Mouse (Mus musculus): ENCODE results near the gene Pola1.
"Not testable (repeated sequence)": the region's sequence is repeated elsewhere in the genome, so short reads cannot be mapped to it uniquely, and the experiment has no call there.

Gene Pola1

DNA sequence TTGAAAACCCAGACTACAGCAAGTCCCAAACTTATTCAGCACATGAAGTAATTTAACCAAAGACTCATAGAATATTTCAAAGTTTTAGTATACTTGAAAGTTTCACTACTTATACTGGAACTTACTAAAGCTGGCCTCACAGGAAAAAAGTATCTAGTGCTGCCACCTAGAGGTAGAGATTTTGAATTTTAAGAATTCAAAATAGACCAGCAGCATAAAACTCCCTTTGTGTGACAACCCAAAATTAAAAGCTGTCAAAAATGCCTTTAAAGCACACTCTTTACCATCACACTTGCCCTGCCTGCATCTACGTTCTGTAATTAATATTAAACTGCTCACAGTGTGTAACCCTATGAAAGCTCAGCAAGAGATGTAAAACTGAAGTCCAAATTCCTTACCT lies 166.2 kb downstream of the Pola1 start:
- no peak for ATAC-seq (ENCODE audit: insufficient number of reproducible peaks, low FRiP score, low TSS enrichment)

DNA sequence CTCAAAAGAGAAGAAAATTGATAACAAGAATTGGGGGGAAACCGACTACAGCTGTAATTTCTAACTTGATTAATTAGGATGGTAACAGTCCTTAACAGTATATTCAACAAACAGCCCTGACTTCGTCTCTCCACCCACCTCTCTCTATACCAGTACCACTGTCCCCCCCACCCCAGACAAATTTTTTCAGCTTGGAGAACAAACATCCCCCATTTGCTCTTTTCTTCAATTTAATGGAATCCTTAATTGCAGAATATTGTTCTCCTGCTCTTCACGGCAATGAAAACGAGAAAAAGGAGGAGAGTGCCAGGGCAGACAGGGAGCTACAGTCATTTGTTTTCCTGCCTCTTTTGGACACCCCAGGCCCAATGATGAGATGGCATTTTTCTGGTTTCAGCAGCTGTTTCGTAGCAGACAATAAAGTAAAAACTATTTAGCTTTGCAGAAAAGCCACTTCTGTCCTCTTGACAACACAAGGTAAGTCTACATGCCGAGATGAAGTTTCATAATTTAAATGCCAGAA lies 202.2 kb downstream of the Pola1 start:
- ATAC-seq (ENCODE audit: insufficient number of reproducible peaks, low FRiP score, low TSS enrichment) = no peak

DNA sequence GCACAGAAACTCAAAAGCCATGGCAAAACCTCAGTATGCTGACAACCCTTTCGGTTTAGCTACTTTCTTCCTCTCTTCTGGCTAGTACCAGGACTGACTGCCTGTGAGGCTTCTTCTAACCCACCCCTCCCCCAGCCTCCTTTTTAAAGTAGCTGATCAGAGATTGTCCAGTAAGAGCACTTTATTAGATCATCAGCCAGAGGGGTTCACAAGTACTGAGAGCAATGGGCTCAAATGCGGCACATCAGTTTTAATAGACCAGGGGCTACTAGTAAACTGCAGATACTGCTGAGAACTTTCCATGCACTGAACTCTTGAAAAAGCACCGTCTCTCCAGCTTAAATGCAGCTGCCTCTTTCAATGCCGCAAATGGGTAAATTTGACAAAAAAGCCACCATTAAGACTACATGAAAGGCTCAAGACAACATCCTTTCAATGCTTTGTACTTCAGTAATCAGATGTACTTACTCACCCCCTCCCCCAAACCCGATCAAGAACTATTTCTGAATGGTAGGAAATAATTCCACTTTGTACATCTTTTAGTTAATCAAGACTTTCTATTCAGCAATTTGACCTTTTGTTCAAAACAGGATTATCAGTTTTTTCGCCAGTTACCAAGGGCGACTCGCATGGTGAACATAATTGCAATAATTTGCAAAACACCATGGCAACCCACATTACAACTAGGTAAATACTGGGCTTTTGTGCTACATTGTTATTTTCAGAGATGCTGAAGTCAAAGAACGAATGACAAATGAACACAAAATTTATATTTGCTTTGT lies 202.8 kb downstream of the Pola1 start:
- no peak for ATAC-seq (ENCODE audit: insufficient number of reproducible peaks, low FRiP score, low TSS enrichment)

DNA sequence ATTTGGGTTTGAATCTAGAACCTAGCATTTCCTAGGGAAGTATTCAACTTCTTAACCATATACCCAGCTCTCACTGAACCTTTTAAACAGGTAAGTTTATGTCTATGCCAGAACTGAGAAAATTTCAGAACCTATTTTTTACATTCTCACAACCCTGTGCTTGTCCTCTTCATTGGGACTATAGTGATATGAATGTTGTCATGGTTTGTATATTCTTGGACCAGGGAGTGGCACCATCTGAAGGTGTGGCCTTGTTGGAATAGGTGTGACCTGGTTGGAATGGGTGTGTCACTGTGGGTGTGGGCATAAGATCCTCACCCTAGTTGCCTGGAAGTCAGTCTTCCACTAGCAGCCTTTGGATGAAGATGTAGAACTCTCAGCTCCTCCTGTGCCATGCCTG lies 231.1 kb downstream of the Pola1 start:
- not testable (repeated sequence) for ATAC-seq (ENCODE audit: insufficient number of reproducible peaks, low FRiP score, low TSS enrichment)

DNA sequence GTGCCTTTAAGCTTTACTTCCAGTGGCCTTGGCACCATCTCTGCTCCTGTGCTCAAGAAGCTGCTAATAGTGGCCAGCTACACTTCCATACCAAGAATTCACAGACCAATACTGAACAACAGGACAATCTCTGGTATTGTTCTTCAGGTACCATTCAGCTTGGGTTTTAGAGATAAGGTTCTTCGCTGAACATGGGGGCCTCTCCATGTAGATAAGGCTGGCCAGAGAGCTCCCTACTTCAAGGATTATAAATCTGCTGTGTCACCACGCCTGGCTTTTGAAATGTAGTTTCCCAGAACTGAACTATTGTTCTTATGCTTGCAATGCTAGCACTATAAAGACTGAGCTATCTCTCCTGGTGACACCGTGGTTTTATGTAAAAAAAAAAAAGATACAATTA lies 234.9 kb downstream of the Pola1 start:
- ATAC-seq (ENCODE audit: insufficient number of reproducible peaks, low FRiP score, low TSS enrichment) = no peak

DNA sequence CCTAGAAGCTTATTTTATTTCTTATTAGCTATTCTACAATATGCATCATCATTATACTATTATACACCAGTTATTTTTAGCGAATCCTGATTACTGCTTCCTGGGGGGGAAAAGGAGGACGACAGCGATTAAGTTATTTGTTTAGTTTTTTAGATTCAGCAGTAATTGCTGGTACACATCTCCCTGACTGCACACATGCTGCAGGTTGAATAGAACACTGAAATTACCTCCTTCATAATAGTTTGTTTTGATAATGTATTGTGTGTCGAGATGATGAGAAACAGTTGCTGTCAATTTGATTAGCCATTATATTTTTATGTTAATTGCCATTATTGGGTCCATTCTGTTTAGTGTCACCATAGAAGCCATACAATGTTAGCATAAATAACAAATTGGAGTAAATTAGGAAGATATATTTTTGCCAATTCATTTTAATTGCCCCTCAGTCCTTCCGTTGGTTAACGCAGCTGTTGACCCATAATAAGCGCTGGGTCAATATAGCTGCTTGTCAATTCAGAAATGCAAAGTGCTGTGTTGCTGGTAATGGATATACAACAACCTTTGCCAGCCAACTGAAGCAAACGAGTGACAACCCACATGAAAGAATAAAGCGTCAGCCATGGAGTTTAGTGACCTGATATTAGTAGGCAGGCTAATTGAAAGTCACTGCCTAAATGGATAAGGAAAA lies 254.5 kb downstream of the Pola1 start:
- ATAC-seq (ENCODE audit: insufficient number of reproducible peaks, low FRiP score, low TSS enrichment) = no peak

DNA sequence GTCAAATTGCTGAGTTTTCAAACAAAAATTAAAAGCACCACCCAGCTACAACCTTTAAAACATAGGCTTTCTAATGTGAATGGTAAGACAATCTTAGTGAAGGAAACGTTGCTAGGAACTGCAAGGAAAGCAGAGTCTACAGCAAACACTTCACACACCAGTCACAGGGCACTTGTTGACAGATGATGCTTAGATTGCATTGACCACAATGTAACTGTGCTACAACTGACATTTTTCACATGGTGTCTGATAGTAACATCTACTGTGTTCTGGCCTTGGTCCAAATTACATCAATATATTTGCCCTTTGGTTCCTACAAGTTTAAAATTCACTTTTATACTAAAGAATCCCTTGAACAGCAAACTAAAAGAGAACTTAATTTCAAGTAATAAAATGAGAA lies 258.5 kb downstream of the Pola1 start:
- no peak for ATAC-seq (ENCODE audit: insufficient number of reproducible peaks, low FRiP score, low TSS enrichment)

DNA sequence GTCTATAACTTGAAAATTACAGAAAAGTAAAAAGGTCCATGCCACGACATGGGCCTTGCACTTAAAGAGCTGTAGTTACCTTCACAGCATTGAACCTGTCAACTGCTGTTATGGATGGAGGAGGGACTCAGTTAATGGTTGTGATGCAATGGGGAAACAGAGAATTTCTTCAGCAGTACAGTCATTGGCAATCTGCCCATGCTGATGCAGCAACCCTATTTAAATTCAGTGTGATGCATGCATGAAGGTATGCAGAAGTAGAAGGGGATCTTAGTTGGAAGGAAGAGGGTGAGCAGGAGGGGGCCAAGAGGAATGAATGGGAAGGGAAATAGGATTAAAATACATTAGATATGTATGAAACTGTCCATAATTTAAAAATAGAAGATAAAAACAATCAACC lies 262.2 kb downstream of the Pola1 start:
- no peak for ATAC-seq (ENCODE audit: insufficient number of reproducible peaks, low FRiP score, low TSS enrichment)

DNA sequence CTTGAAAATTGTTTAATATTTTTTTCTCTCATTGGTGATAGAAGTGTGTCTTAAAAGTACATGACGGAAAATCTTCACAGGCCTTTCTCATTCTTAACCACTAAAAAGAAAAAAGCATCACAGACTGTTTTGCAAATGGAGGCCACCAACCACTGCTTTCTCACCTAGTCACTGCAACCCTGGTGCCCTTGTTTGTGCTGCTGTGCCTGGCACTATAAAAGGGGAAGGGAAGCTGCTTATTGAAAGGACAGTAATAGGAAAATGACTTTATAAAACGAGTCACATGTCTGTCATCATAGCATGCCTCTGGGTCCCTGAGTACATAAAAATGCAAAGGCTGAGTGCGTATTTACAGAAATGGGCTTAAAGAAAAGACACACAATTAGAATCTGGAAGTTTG lies 263.7 kb downstream of the Pola1 start:
- ATAC-seq (ENCODE audit: insufficient number of reproducible peaks, low FRiP score, low TSS enrichment) = no peak

DNA sequence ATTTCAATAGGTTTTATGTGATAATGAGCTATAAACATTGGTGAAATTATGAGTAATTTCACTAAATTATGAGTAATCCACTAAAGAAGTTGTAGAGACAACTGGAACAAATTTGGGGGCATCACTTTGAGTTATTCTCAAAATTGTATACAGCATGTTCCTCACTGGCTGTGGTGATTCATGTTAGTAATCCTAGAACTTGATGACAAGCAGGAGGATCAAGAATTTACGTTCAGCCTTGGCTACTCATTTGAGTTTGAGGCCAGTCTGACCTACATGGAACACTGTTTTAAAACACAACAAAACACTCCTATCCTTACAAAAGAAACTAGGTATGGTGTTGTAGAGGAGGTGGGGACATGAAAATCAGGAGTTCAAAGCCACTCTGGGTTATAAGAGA lies 310.6 kb downstream of the Pola1 start:
- no peak for ATAC-seq (ENCODE audit: insufficient number of reproducible peaks, low FRiP score, low TSS enrichment)

DNA sequence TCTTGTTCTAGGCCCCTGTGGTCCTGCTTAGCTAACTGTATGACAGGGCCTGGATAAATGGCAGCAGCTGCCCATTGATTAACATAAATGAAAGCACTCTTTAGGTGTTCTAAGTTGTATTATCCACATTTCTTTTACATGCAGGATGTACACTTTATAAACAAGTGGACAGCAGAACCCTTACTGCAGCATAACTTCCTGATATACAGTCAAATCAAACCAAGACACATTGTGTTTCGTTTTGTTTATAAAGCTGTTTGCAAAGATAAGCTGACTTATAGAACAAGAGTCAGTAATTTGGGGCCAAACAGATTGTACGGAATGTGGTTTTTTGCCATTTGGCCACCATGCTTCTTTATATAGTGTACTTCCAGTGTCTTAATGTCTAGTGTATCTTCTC lies 312.0 kb downstream of the Pola1 start:
- ATAC-seq (ENCODE audit: insufficient number of reproducible peaks, low FRiP score, low TSS enrichment) = no peak

DNA sequence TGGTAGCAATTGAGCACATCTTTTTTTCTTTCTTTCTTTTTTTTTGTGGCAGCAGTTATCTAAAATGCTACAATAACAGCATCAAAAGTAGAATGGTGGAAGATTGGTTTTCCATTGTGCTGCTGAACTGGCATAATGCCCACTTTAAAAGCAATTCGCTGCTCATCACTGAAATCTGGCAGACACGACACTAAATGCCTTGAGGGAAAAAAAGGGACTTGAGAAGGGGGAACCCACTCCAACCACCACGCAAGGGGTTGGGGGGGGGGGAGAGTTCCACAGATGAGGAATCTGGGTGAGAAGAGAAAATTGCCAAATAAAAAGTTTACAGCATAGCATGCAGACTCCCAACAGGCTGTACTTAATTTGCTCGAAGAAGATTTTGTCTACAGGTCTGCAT lies 314.4 kb downstream of the Pola1 start:
- ATAC-seq (ENCODE audit: insufficient number of reproducible peaks, low FRiP score, low TSS enrichment) = no peak

DNA sequence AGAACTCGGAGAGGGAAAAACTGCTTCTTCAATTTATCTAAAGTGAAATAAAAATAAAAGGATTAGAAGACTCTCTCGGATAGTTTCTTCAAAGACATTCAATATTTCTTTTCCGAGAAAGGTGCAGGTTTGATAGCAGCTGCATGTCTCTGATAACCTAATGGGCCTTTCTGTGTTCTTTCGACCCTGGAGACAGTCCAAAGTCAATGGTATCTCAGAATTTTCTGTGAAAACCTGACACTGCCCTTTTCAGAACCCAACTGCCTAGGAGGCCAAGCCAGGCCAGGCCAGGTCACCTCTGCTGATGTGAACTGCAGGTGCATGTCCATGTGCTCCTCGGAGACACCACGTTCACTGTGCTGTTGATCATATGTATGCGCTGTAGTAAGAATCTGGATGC lies 326.2 kb downstream of the Pola1 start:
- no peak for ATAC-seq (ENCODE audit: insufficient number of reproducible peaks, low FRiP score, low TSS enrichment)

DNA sequence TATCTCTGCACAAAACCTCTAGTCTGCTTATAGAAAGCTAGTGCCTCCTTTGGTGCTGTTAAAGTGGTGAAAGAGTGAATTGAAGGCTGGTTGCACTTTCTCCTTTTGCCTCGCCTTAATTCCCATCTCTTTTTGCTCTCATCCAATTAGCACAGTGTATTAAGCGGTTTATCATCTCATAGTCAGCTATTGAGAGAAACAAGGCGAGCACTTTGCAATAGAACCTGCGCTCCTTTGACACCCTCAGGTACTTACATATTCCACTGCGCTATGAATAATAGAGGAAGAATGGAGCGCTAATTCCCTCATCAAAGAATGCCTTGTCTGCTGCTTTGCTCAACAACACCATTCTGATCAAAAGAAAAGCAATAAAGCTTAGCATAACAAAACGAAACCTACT lies 330.2 kb downstream of the Pola1 start:
- no peak for ATAC-seq (ENCODE audit: insufficient number of reproducible peaks, low FRiP score, low TSS enrichment)

DNA sequence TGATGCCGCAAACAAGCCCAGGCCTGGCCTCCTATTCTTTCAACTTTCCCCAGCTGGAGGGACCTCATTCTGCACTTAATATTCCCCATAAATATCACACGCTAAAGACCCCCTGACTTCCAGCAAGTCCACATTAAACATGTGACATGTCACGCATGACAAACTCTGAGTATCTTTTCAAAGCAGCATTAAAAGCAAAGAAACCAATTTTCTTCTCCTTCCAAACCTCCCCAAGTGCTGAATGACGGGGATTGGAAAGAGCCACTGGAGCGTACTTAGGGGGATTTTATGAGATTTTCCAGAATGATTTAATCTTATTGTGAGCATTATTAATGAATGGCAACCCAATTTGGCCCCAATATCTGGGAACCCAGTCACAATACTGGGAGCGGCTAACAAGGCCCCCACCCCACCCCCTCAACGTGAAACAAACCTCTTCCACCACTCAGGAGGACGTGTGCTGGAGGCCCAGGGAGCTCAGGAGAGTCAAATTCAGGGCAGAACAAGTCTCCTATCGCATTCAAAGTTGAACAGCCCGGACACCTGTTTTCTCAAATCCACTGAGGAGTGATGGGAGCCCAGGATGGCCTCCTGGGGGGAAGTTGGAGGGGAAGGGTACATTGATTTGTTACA lies 331.7 kb downstream of the Pola1 start:
- ATAC-seq (ENCODE audit: insufficient number of reproducible peaks, low FRiP score, low TSS enrichment) = no peak

DNA sequence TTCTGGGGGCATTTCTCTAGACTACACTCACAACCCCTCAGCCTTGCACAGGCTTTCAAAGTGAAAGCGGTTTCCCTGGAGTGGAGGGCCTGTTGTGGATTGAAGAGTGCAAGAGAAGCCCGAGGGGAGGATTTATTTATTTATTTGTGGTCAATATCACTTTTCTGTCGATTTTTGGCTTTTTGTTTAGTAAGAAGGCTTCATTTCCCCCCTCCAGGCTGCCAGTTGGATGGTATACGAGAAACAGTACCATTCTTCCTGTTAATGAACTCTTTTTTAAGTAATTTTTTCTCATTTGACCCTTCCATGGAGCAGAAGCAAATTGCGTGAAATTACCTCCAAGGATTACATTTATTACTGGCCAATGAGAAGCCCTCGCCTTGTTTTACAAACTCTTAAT lies 332.2 kb downstream of the Pola1 start:
- no peak for ATAC-seq (ENCODE audit: insufficient number of reproducible peaks, low FRiP score, low TSS enrichment)

DNA sequence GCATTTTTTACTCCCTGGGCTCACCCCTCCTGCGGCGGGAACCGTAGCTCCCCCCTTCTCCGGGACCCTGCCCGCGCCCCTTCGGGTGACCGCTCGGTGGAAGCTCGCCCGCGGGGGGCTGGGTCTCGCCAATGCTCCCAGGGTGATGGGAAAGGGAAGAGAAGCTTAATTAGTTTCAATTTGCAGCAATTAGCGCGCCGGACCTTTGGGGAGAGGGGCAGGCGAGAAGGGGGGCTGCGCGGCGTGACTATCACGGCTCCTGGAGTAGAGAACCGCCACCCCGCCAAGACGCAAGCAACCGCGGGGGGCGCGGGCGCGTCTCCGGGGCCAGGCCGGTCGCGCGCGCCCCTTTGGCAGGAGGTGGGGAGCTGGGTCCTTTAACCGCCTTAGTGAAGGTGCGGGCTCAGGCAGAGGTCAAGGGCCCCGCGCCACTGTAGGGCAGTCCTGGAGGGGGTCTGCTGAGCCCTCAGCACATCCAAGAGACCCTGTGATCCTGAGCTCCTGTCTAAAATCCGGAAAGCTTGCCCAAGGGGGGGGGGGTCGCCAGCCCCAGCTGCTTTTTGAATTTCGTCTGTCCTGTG lies 332.8 kb downstream of the Pola1 start:
- no peak for ATAC-seq (ENCODE audit: insufficient number of reproducible peaks, low FRiP score, low TSS enrichment)

DNA sequence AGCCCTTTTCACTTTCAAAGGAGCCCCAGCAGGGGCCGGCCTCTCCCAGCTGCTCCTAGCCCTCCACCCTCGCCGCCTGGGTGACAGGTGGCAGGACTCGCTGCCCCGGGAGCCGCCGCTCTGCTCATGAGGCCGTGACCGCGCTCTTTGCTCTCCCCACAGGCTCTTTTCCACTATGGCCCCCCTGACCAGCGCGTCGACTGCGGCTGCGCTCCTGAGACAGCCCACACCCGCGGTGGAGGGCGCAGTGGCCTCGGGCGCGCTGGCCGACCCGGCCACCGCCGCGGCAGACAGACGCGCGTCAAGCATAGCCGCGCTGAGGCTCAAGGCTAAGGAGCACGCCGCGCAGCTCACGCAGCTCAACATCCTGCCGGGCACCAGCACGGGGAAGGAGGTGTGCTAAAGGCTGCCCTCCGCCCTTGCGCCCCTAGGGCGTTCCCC lies 334.9 kb downstream of the Pola1 start:
- ATAC-seq (ENCODE audit: insufficient number of reproducible peaks, low FRiP score, low TSS enrichment) = no peak

DNA sequence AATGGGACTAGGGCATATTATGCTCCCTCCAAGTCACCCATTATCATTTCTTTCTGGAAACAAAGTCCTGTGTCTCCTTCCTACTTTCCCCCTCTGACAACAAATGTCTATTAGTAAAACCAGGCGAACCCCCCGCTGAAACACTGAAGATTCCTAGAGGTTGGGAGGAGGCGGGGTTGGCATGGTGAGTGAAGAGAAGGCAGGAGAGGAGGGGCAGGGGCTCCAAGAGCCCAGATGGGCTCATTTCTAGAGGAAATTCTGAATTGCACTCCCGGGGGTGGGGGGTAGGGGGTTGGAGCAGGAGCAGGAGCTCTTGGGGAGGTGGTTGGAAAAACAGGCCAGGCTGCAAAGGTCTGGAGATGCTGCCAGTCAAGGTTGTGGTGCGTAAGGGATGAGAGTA lies 336.1 kb downstream of the Pola1 start:
- no peak for ATAC-seq (ENCODE audit: insufficient number of reproducible peaks, low FRiP score, low TSS enrichment)

DNA sequence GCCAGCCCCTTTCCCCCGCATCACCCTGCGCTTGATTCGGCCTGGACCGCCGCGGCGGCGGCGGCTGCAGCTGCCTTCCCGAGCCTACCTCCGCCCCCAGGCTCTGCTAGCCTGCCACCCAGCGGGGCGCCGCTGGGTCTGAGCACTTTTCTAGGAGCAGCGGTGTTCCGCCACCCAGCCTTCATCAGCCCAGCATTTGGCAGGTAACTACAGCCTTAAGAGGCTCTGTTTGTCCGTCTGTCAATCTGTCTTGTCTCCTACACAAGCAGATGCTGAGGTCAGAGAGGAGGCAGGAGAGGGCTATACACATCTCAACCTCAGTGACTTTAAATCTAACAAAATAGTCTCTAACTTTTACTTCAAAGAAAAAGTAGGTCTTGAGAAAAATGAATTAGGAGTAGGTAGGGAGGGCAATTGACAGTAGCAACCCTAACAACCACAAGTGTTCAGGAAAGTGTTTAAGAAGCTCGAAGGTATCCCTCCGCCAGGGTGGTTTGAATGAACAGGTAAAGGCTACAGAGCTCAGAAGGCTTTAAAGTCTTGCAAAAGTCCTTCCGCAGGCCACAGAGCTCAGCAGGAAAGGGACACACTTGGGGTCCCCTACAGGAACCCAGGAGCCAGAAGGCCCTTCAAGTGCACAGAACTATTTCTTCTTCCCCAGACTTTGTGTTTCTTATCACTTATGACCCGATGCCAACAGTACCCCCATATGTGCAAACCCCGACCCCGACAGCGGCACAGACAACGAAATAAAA lies 337.0 kb downstream of the Pola1 start:
- ATAC-seq (ENCODE audit: insufficient number of reproducible peaks, low FRiP score, low TSS enrichment) = no peak

All from cerebellum, adult (tissue).